Mouse (Mus musculus) stomach, embryonic 15.5 days (tissue): ENCODE measurements around the gene Pfn4. TPM values are rescaled to one million over a fixed set of nuclear protein-coding genes. Genes with fewer than 3 reads are reported as not detected.
"Not testable (repeated sequence)": the region's sequence is repeated elsewhere in the genome, so short reads cannot be mapped to it uniquely, and the experiment has no call there.

ENCODE experiments used
- ATAC-seq: fragments of 200-750 bp; cut with Nextera tagmentation; 2 replicates; pipeline ENCODE4 v1.8.0; 2017; ENCODE audit warnings: low read depth, moderate number of reproducible peaks, moderate TSS enrichment; ENCODE audit not compliant: insufficient read depth, low FRiP score
- H3K27ac ChIP-seq: fragments of 300-500 bp; sonication (generic); 2 replicates; pipeline ENCODE4 v1.5.1; 2015; ENCODE audit warnings: mild to moderate bottlenecking, inconsistent platforms
- H3K27me3 ChIP-seq: fragments of 300-500 bp; sonication (generic); replicated peaks from 2 replicates; pipeline ENCODE4 v1.6.1; 2015; ENCODE audit warnings: inconsistent platforms
- H3K36me3 ChIP-seq: fragments of 300-500 bp; sonication (generic); 2 replicates; pipeline ENCODE4 v1.6.1; 2015; ENCODE audit warnings: inconsistent platforms
- H3K4me1 ChIP-seq: fragments of 300-500 bp; sonication (generic); 2 replicates; pipeline ENCODE4 v1.6.1; 2015; ENCODE audit warnings: inconsistent platforms
- H3K4me2 ChIP-seq: fragments of 300-500 bp; sonication (generic); 2 replicates; pipeline ENCODE4 v1.6.1; 2015; ENCODE audit warnings: mild to moderate bottlenecking, inconsistent platforms
- H3K4me3 ChIP-seq: fragments of 300-500 bp; sonication (generic); replicated peaks from 2 replicates; pipeline ENCODE4 v1.5.1; 2015; ENCODE audit warnings: inconsistent platforms
- H3K9ac ChIP-seq: fragments of 300-500 bp; sonication (generic); 2 replicates; pipeline ENCODE4 v1.6.1; 2015; ENCODE audit warnings: inconsistent platforms
- H3K9me3 ChIP-seq: fragments of 300-500 bp; sonication (generic); 2 replicates; pipeline ENCODE4 v1.6.1; 2016; ENCODE audit warnings: inconsistent platforms
- WGBS: fragments of 180-500 bp; shearing (Covaris S2); methylation state at CpG from one replicate; pipeline ENCODE4 v1.1.7; 2015; 5-methylcytosine and 5-hydroxymethylcytosine counted together
- polyA plus RNA-seq: library from polyadenylated mRNA; unstranded; fragments of >200 nt; fragmentation: Nextera tagmentation; extraction: Ambion mirVana; gene quantifications from 2 replicates; pipeline ENCODE4 v1.2.1, GENCODE M21; 2015

Gene Pfn4
- polyA plus RNA-seq, 1 experiment from 2014 or later: 2.0 TPM

GRCm38 (mm10) chr12:4797471-4797870 is 28.6 kb downstream of the Pfn4 start:
- ATAC-seq, H3K36me3 ChIP-seq, H3K4me2 ChIP-seq, H3K9ac ChIP-seq, H3K27ac ChIP-seq, H3K4me3 ChIP-seq, H3K9me3 ChIP-seq, H3K4me1 ChIP-seq, H3K27me3 ChIP-seq: not testable (repeated sequence)
- WGBS: 70% methylated on average over 6 of the region's 6 CpGs

GRCm38 (mm10) chr12:4811036-4811435 is 42.2 kb downstream of the Pfn4 start:
- no peak overlapping the region for H3K4me3 ChIP-seq
- no peak overlapping the region for H3K9ac ChIP-seq
- H3K9me3 ChIP-seq: no peaks in the 10 kb centered on the region
- 76% methylated on average over 4 of the region's 4 CpGs for WGBS
- no peaks in the 10 kb centered on the region for H3K27me3 ChIP-seq
- no peak for ATAC-seq
- H3K27ac ChIP-seq: no peak overlapping the region
- no peaks in the 10 kb centered on the region for H3K4me1 ChIP-seq
- H3K4me2 ChIP-seq: no peak overlapping the region
- H3K36me3 ChIP-seq: no peaks in the 10 kb centered on the region

GRCm38 (mm10) chr12:4811705-4812104 is 42.9 kb downstream of the Pfn4 start:
- Histone ChIP-seq H3K9me3 (no peaks in the 10 kb centered on the region), H3K27me3 (no peaks in the 10 kb centered on the region), H3K9ac (no peak overlapping the region), H3K27ac (no peak overlapping the region), H3K4me2 (no peak overlapping the region), H3K4me3 (no peak overlapping the region), H3K4me1 (0 out of 2 replicates have a peak, but pooled peaks cover 3% of the 10 kb centered on the region), H3K36me3 (no peaks in the 10 kb centered on the region)
- 26% methylated on average over 3 of the region's 3 CpGs for WGBS
- no peak for ATAC-seq

- Histone ChIP-seq H3K4me1 (peaks cover 6% of the 10 kb centered on the region; the same call in 1 of the 2 replicates), H3K9me3 (no peaks in the 10 kb centered on the region), H3K27ac (no peak overlapping the region), H3K4me2 (no peak overlapping the region), H3K4me3 (no peak overlapping the region), H3K9ac (no peak overlapping the region), H3K36me3 (no peaks in the 10 kb centered on the region), H3K27me3 (no peaks in the 10 kb centered on the region)
- 69% methylated on average over 4 of the region's 4 CpGs for WGBS
- no peak for ATAC-seq
These were observed 44.8 kb downstream of the Pfn4 start for GRCm38 (mm10) chr12:4813636-4814035.

- peak overlapping the region; percentile 75 for H3K4me3 ChIP-seq
- peaks cover 6% of the 10 kb centered on the region; the same call in 1 of the 2 replicates for H3K4me1 ChIP-seq
- no peaks in the 10 kb centered on the region for H3K9me3 ChIP-seq
- peak overlapping the region; percentile 97 for H3K27ac ChIP-seq
- no peak; the same call in 1 of the 2 replicates for ATAC-seq
- 0 out of 2 replicates have a peak, but pooled peaks cover 5% of the 10 kb centered on the region for H3K36me3 ChIP-seq
- peak overlapping the region; percentile 78 for H3K4me2 ChIP-seq
- H3K9ac ChIP-seq: peak overlapping the region; percentile 74
- WGBS: 7% methylated on average over 24 of the region's 24 CpGs
- H3K27me3 ChIP-seq: no peaks in the 10 kb centered on the region
These were observed 48.0 kb downstream of the Pfn4 start for GRCm38 (mm10) chr12:4816680-4817360.

- WGBS: under 1% methylated on average over 49 of the region's 49 CpGs
- ATAC-seq: peak; percentile 97
- Histone ChIP-seq H3K36me3 (0 out of 2 replicates have a peak, but pooled peaks cover 6% of the 10 kb centered on the region), H3K9me3 (no peaks in the 10 kb centered on the region), H3K27me3 (no peaks in the 10 kb centered on the region), H3K4me2 (peak within 1 kb of the TSS; percentile 78), H3K4me3 (peak within 1 kb of the TSS; percentile 75), H3K27ac (peak within 1 kb of the TSS; percentile 97), H3K4me1 (peaks cover 6% of the 10 kb centered on the region; the same call in 1 of the 2 replicates), H3K9ac (peak within 1 kb of the TSS; percentile 74)
These were observed 48.7 kb downstream of the Pfn4 start, which contains the start of gene Sf3b6 for GRCm38 (mm10) chr12:4817361-4818101. Gene Sf3b6 (plus strand): TSS chr12:4817544.

GRCm38 (mm10) chr12:4827256-4827655 is 58.4 kb downstream of the Pfn4 start:
- WGBS: 79% methylated on average over 3 of the region's 3 CpGs
- peaks cover 21% of the 10 kb centered on the region; the same call in 1 of the 2 replicates for H3K36me3 ChIP-seq
- no peak for ATAC-seq

More at GRCm38 (mm10) chr12:4827256-4827655, 58.4 kb downstream of the Pfn4 start:
- no peak overlapping the region for H3K27ac ChIP-seq
- H3K9ac ChIP-seq: no peak overlapping the region
- H3K27me3 ChIP-seq: no peaks in the 10 kb centered on the region
- H3K4me2 ChIP-seq: no peak overlapping the region
- no peak overlapping the region for H3K4me3 ChIP-seq
- H3K9me3 ChIP-seq: no peaks in the 10 kb centered on the region
- no peaks in the 10 kb centered on the region for H3K4me1 ChIP-seq

Other genes with a start within 250 kb of the Pfn4 start
- 36.0 and 38.9 TPM in 2 replicates for gene Itsn2, start 176.4 kb upstream of the Pfn4 start, polyA plus RNA-seq
- not detected in 2 replicates for gene Gm3625, start 176.1 kb upstream of the Pfn4 start, polyA plus RNA-seq
- 0.28 and 0.44 TPM in 2 replicates for gene Fam228a, start 30.6 kb upstream of the Pfn4 start, polyA plus RNA-seq
- 3.1 and 3.5 TPM in 2 replicates for gene Fam228b, start 245 bp downstream of the Pfn4 start, polyA plus RNA-seq
- 207 and 267 TPM in 2 replicates for gene Sf3b6, start 48.5 kb downstream of the Pfn4 start, polyA plus RNA-seq
- 12.0 and 12.5 TPM in 2 replicates for gene Fkbp1b, start 72.6 kb downstream of the Pfn4 start, polyA plus RNA-seq
- gene Wdcp, start 74.3 kb downstream of the Pfn4 start, polyA plus RNA-seq: 14.8 and 14.9 TPM in 2 replicates
- gene Mfsd2b, start 105.3 kb downstream of the Pfn4 start, polyA plus RNA-seq: 2.9 and 5.0 TPM in 2 replicates
- gene Ubxn2a, start 138.7 kb downstream of the Pfn4 start, polyA plus RNA-seq: 31.6 and 32.3 TPM in 2 replicates
- gene Atad2b, start 148.3 kb downstream of the Pfn4 start, polyA plus RNA-seq: 9.3 and 10.8 TPM in 2 replicates